Mouse (Mus musculus) left cerebral cortex, postnatal 36 days (tissue): ENCODE data around the gene Cstf2t. TPM values are rescaled to one million over a fixed set of nuclear protein-coding genes. Genes with fewer than 3 reads are reported as not detected.

Experiments
- DNase-seq, 2 experiments: peaks; one replicate each; pipeline ENCODE4 v3.0.0; 2021 to 2022; ENCODE audit warnings: low spot score in 2 of 2, mixed read lengths in 1 of 2
- intact Hi-C: fragments of 180-260 bp; cut with DNase I; formaldehyde crosslinking; loops from one replicate; pipeline ENCODE4 v1.15.1; 2025
- total RNA-seq, 2 experiments: library from RNA; stranded (reverse); gene quantifications; 2 replicates each; pipeline ENCODE4 v1.2.3; 2021

The Cstf2t gene
- total RNA-seq, 2 experiments from 2014 or later: 69.0 to 69.4 TPM

DNA sequence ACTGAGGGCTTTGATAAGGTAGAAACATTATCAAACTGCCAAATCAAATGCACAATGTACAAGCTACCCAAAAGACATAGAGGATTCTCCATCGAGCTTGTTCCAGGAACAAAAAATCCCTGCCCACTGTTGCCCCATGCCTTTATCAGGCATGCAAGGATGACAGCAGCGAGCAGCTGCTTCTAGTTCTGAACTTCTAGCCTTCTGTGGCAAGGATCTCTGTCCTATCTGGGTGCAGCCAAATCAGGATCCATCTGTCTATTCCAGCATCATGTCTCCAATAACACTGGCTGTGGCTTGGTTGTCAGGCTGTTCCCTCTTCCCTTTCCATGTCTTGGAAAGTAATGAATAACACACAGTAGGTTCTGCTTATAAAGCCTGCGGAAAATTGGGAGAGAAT is 42.0 kb downstream of the Cstf2t start:
- intact Hi-C loops: no loop called here
- DNase-seq: no peak

- DNase-seq: no peak
- intact Hi-C loops: no loop called here
These were observed 50.0 kb downstream of the Cstf2t start for GRCm38 (mm10) chr19:31132614-31133013.

GRCm38 (mm10) chr19:31136316-31136715 is 53.7 kb downstream of the Cstf2t start:
- intact Hi-C loops: no loop called here
- no peak for DNase-seq
